Mouse (Mus musculus) embryonic fibroblast, embryonic 13.5 days (primary cell): ENCODE measurements at regions not wholly inside any gene's neighbourhood (a gene's known extent, or its start where the extent isn't known, plus 50 kb on each side); places are given as distances from the start of the nearest gene placed in this dataset.

ENCODE experiments used
- H3K27ac ChIP-seq: 2 replicates; pipeline ENCODE4 v1.5.1; 2012; ENCODE audit warnings: low read length, control low read depth, inconsistent platforms; ENCODE audit not compliant: insufficient read depth
- H3K4me1 ChIP-seq: 2 replicates; pipeline ENCODE4 v1.6.1; 2011; ENCODE audit warnings: low read length; ENCODE audit not compliant: control insufficient read depth, insufficient read depth
- H3K4me3 ChIP-seq: 2 replicates; pipeline ENCODE4 v1.5.1; 2011; ENCODE audit warnings: mild to moderate bottlenecking, control low read depth, low read length; ENCODE audit not compliant: insufficient read depth
- CTCF ChIP-seq: IDR thresholded peaks from 2 replicates; pipeline ENCODE4 v1.5.1; 2011; ENCODE audit warnings: mild to moderate bottlenecking, control low read depth, low read length, moderate library complexity, borderline replicate concordance; ENCODE audit not compliant: insufficient read depth
- POLR2A ChIP-seq: IDR thresholded peaks from 2 replicates; pipeline ENCODE4 v1.6.1; 2011; ENCODE audit warnings: low read depth, mild to moderate bottlenecking, control low read depth, low read length, moderate library complexity

GRCm38 (mm10) chr5:7899537-7899936, 60.7 kb upstream of the Steap4 start:
- H3K4me3 ChIP-seq, result no peak overlapping the region
- no peaks in the 10 kb centered on the region for H3K4me1 ChIP-seq
- no peak overlapping the region for H3K27ac ChIP-seq
- TF ChIP-seq CTCF (peak; percentile 32; the same call in 1 of the 2 replicates), POLR2A (no peak)
